Comparison of ENCODE assay signal across 9 mouse cellular contexts in genomic region chr2:178247274-178247673, GRCm38 (mm10).
DNase-seq lines count a peak whose midpoint lies in the region; ATAC-seq lines count a peak whose summit lies in the region.
"Had no signal": no experiment of that assay in that cellular context is flagged by ENCODE, and none has a peak within 500 bp of the region (broad histone marks: within the 10 kb centered on the region; RNA-seq: fewer than 3 reads in every experiment).

No protein-coding gene starts in this region.

- ATAC-seq in frontal cortex, adult (ENCODE audit: low TSS enrichment), result no peak

- peak; percentile 16 for DNase-seq in embryo, embryonic 11 days
- no peak for DNase-seq in embryo, embryonic 10.5 days (ENCODE audit: low spot score)
- peak; percentile 7 for DNase-seq in kidney, postnatal 10 days
- no peak for DNase-seq in kidney, postnatal 36 days
- DNase-seq in ZHBTc4 (ENCODE audit: low read depth, low spot score), result peak; percentile 46
- DNase-seq in lung, postnatal 36 days, result peak; percentile 59
- no peak for DNase-seq in right cerebral cortex, postnatal 36 days (ENCODE audit: low spot score in 2 of 2)
- DNase-seq: cerebellum, adult 11 months had no signal

Comparison
In these comparisons a context has a peak if more than half of its experiments do, and no peak if none do; other contexts are left out.
1. DNase-seq: peak in embryo, embryonic 11 days (single experiment), kidney, postnatal 10 days (single experiment), ZHBTc4 (single experiment) and lung, postnatal 36 days (single experiment); none in embryo, embryonic 10.5 days (single experiment), kidney, postnatal 36 days (0 of 2) and right cerebral cortex, postnatal 36 days (0 of 2).